Mouse (Mus musculus): ENCODE data around the gene Iqsec1.
"Not testable (repeated sequence)": the region's sequence is repeated elsewhere in the genome, so short reads cannot be mapped to it uniquely, and the experiment has no call there.

Gene Iqsec1

DNA sequence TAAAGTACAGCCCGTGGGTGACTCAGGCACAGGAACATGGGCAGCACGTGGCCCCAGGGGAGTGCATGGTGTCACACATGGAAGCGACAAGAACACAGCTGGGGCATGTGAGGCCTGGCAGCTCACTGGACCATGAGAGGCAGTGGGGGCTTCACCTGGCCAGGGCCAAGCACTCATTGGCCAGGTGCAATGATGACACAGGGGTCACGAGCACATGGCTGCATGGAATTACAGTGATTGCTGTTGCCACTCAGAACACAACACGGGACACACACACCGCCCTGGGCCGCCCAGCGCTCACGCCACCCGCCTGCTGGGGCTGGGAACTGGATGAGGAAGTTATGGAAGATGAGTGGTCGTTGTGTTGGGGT is 327.5 kb downstream of the Iqsec1 start:
- no peak for DNase-seq (ENCODE audit: low spot score)

DNA sequence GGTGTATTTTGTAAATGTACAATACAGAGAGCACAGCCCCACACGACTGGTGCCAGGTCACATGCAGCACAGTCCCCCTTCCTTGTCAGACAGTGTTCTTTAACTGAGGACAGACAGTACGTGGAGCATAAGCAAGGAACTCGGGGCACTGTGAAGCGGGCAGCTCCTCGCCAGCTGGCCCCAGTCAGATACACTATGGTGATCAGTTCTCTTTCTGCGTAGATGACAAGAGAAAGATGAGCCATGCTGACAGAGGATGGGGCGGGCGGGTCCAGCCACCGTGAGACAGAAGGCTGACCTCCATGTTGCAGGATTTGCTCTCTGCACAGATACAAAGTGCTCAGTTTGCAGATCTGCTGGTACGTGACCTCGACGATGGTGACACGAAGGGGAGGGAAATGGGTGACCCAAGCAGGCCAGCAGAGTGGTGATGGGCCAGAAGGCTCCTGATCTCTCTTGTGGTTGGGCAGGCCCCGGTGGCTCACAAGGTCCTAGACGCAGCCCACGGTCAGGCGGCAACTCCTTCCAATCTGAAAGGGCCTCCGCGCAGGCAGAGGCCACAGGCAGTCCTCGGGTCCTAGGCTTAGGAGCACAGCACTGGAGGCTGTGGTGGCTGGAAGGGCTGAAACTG is 328.0 kb downstream of the Iqsec1 start:
- DNase-seq (ENCODE audit: low spot score), result no peak

DNA sequence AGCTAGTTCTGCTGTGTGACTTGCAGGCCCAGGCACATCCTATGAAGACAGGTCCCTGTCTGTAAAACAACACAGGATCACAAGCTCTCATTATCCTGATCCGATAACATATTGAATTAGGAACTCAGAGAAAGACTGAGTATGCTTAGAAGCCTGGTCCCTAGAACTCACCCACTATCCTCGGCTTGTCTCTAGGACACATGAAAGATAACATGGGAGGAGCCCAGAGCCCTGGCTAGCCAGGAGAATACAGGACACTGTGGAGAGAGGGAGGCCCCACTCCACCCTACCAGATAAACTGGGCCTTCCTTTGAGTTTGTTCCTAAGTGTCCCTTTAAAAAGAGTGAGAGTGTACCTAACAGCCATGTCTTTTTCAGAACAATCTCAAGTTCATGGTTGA is 328.6 kb downstream of the Iqsec1 start:
- peak; percentile 28 for DNase-seq (ENCODE audit: low spot score)

DNA sequence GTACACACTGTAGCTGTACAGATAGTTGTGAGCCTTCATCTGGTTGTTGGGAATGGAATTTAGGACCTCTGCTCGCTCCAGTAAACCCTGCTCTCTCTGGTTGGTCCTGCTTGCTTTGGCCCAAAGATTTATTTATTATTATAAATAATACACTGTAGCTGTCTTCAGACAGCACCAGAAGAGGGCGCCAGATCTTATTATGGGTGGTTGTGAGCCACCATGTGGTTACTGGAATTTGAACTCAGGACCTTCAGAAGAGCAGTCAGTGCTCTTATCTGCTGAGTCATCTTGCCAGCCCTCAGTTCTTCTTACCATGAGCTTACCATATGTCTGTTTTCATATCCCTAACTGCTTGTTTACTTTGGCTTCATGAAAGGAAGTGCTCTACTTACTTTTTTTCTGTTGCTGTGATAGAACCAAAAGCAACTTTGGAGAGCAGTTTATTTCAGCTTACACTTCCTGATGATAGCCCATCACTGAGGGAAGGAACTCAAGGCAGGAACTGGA is 332.1 kb downstream of the Iqsec1 start:
- peak; percentile 49 for DNase-seq (ENCODE audit: low spot score)

DNA sequence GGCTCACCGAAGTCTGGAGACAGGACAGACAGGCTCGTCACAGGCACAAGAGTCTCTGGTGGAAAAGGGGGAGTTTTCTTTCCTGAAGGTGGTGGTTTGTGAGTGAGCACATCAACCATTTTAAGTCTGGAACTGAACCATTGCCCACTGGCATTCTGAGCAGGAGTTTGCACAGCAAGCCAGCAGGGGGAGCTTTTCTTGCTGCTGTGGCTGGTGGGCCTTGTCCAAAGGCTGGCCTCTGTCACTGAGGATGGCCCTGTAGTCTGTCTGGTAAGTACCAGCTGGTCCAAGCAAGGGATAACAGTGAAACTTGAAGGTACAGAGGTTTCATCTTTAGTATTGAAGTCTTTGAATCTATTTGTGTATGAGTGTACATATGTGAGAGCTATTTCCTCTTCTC is 334.7 kb downstream of the Iqsec1 start:
- peak; percentile 47 for DNase-seq (ENCODE audit: low spot score)

DNA sequence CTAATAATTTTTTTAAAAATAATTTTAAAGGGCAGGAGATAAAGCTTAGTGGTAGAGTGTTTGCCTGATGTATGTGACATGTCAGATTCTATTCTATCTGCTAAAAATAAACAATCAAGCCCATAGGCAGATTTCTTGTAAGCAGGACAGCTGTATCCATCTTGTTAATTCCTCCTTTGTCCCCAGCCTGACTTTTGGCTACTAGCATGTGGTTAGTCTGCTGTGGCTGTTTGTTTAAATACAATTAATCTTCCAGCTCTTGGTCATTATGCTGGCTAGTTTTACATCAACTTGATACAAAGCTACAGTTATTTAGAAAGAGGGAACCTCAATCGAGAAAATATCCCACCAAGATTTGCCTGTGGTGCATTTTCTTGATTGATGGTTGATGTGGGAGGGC is 337.9 kb downstream of the Iqsec1 start:
- DNase-seq (ENCODE audit: low spot score), result no peak

DNA sequence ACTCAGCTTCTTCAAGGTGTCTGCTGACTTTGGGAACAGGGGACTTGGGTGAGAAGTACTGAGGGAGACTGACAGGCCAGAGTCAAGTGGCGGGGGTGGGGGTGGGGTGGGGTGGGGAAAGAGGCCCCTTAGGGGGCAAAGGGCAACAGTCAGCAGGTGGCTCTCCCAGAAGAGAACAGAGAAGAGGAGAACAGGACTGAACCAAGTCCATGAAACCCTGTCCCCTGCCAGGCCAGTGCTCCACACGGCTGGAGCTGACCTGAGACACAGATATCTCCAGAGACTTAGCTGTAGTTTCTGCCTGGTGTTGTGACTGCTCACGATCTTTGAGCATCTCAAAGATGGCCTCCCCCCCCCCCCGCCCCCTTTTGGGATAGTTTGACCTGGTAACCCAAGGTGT is 339.2 kb downstream of the Iqsec1 start:
- no peak for DNase-seq (ENCODE audit: low spot score)

DNA sequence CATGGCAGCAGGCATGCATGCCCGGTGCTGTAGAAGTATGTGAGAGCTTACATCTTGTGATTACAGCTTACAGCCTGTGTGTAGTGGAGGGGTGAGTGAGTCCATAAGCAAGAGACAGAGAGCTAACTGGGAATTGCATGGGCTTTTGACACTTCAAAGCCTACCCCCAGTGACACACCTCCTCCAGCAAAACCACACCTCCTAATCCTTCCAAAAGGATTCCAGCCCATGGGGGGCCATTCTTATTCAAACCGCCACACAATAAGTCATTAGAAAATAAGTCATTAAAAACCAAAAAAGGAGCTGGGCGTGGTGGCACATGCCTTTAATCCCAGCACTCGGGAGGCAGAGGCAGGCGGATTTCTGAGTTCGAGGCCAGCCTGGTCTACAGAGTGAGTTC is 340.1 kb downstream of the Iqsec1 start:
- no peak for DNase-seq (ENCODE audit: low spot score)

DNA sequence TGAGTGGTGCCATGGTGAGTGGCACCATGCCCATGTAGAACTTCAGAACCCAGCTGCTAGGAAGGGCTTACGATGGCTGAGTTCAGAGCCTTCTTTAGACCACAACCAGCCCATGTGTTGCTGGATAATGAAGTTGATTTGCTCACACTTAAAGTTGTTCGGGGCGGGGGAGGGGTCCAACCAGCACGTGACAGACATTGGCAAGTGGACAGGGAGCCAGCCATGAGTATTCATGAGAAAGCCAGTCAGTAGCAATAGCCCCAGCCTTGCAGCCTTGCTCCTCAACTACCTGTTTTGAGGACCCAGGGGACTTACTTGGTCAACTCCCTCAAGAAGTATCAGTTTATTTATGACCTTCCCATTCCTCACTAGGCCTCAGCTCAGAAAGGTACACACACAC is 343.5 kb downstream of the Iqsec1 start:
- DNase-seq (ENCODE audit: low spot score), result no peak

DNA sequence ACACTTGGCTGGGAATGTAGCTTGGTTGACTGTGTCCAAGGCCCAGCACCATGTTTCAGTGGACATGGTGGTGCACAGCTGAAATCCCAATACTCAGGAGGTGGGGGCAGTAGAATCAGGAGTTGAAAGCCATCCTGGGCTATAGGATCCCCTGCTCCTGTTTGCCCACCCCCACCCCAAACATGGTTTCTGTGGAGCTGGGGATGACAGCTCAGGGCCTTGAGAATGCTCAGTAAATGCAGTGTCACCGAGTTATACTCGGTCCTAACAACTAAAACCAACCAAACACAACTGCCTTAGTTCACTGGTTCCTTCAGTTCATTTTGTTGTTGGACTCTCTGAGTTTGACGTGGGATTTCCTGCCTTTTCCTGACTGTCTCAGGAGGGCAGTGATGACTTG is 345.4 kb downstream of the Iqsec1 start:
- no peak for DNase-seq (ENCODE audit: low spot score)

DNA sequence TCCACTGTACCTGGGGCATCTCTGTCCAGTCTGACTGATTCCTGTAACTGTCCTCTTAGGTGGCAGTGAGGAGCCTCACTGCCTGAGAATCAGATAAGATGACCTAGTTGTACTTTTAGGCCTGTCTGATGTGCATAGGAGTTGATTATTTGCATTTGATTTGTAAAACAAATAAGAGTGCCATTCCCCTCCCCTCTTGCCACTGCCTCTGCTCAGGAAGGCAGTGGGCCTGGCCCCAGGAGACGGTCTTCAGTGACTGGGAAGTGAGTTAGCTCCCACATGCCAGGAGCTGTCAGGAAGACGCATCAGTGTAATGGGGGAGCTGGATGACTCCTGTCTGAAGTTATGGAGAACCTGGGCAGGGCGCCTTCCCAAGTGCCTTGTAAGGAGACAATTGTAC is 352.9 kb downstream of the Iqsec1 start:
- DNase-seq (ENCODE audit: low spot score), result no peak

DNA sequence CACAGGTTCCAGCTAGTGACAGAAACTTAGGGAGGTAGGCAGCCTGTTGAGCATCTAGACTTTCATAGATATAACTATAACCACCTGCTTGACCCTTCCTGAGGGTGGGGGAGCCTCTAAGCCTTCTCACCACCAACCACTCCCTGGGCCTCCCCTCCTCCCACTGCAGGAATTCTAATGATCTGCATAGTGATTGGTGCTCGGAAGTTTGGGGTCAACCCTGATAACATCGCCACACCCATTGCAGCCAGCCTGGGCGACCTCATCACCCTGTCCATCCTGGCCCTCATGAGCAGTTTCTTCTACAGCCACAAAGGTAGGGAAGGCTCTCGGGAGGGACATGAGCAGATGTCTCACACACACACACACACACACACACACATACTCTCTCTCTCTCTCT is 353.4 kb downstream of the Iqsec1 start:
- DNase-seq (ENCODE audit: low spot score), result no peak

DNA sequence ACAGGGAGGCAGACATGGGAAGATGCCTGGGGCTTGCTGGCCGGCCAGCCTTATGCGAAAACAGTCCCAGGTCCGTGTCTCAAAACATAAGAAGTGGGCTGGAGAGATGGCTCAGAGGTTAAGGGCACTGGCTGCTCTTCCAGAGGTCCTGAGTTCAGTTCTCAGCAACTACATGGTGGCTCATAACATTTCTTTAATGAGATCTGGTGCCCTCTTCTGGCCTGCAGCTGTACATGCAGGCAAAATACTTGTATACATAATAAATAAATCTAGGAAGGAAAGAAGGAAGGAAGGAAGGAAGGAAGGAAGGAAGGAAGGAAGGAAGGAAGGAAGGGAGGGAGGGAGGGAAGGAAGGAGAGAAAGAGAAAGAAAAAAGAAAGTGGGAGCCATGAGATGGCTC is 356.0 kb downstream of the Iqsec1 start:
- DNase-seq (ENCODE audit: low spot score), result not testable (repeated sequence)

DNA sequence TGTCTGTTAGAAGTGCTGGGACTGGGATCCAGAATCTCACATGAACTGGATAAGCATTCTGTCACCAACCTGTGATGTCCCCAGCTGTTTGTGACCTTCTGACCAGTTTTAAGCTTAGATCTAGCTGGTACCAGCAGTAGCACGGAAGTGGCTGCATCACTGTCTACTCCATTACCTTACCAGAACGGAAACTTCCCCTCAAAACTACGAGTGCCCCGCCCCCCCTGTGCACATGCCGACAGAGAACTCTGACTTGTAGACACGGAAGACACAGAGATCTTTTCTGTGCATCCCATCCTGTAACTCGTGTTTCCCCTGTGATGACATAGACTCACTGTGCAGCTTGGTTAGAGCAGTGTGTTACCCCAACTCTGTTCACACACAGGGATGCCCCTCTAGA is 358.1 kb downstream of the Iqsec1 start:
- DNase-seq (ENCODE audit: low spot score), result no peak

DNA sequence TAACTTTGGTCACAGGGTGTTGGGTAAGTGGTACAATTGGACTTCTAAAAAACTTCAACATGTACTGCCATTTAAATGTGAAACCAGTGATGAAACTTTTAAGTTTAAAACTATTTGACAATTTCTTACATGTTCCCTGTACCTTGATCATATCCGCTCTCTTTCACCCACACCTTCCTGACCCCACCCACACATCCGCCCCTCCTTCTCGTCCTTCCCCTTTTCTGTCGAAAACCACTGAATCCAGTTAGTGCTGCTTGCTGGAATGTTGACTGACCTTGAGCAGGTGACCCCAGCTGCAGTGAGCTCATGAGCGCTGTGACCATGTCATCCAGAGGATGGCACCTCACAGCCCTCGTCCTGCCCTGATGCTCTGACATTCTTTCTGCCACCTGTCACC is 359.0 kb downstream of the Iqsec1 start:
- DNase-seq (ENCODE audit: low spot score), result no peak

DNA sequence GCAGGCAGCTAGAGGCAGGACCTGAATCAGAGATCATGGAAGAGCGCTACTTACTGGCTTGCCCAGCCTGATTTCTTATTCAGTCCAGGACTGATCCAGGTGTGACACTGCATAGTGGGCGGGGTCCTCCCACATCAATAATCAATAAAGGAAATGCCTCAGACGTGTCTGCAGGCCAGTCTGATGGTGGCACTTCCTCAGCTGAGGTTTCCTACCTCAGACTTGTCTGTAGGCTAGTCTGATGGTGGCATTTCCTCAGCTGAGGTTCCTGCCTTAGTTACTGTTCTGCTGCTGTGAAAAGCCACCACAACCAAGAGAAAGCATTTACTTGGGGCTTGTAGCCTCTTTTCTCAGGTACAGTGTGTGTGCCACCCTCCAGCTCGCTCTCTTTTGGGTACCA is 360.9 kb downstream of the Iqsec1 start:
- DNase-seq (ENCODE audit: low spot score), result no peak

DNA sequence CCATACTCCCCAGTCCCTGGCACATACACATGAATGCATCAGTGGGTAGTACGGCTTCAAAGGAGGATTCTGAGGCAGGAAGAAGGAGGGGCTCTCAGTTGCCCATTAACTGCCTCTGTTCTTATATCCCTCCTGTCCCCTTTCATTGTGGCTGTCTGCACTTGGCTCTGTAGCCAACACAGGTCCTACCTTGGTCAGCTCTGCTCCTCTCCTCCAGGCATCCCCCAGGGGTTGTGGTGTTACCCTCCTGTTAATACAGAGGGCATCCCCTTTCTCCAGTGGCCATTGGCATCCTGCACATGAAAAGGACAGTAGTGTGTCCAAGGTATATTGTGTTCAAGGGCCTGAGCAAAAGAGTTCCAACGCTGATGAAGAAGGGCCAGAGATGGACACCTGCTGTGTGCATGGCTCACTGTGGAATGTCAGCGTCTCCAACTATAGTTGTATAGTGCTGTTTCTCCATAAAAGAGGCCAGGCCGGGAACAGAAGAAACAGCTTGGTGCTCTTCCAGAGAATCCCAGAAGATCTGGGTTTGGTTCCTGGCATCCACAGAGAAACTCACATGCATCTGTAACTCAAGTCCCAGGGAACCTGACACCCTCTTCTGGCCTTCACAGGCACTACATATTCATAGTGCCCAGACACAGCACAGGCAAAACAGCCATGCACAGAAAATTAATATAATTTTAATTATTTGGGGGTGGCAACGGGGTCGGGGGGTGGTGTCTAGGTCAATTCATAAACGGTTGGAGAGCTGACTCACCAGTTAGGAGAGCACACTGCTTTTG is 363.1 kb downstream of the Iqsec1 start:
- no peak for DNase-seq (ENCODE audit: low spot score)

DNA sequence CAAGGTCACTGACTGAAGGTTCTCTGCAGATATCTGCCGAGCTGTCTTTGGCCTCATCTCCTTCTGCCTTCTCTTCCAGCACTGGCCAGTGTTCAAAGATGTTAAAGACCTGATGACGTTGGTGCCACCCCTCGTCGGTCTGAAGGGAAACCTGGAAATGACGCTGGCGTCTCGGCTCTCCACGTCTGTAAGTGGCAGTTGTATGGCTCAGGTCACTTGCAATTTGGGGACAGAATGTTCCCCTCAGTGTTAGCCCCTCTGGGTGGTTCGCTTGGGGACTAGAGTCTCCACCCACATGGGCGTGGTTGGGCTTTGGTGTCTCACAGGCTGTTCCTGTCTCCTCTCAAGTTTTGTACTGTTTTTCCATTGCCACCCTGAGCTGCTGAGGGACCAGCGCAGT is 363.8 kb downstream of the Iqsec1 start:
- DNase-seq (ENCODE audit: low spot score), result no peak

DNA sequence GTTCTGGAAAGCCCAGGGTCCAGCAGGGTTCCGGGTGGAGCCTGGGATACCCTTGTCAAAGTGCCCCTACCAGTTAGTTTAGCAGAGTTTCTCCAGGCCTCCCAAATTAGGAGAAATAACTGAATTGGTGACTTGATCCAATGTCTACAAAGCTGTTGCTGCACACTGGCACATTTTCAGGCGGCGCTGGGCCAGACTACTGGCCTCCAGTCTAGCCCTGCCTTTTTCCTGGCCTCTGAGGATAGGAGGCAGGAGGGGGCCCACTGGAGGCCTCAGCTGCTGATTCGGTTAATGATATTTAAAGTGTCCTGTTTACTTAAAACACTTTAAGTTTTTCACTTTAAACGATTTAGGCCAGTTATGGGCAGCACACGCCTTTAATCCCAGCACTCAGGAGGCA is 364.3 kb downstream of the Iqsec1 start:
- DNase-seq (ENCODE audit: low spot score), result peak; percentile 53

DNA sequence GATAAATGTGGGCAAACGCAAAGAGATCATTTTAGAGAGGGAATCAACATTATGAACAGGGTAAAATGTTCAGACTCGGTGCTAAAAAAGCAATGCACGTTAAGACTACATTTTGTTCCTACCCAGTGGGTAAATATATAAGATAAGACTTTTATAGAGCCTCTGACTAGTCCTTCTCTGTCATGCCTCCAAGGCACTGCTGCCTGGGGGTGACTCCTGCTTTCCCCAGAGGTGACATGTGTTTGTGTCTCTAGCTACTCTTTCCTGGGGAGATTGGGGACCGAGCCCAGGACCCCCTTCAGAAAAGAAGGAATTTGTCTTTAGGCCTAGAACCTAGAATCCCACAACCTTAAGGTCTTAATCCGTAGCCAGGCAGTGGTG is 365.0 kb downstream of the Iqsec1 start:
- no peak for DNase-seq (ENCODE audit: low spot score)

DNA sequence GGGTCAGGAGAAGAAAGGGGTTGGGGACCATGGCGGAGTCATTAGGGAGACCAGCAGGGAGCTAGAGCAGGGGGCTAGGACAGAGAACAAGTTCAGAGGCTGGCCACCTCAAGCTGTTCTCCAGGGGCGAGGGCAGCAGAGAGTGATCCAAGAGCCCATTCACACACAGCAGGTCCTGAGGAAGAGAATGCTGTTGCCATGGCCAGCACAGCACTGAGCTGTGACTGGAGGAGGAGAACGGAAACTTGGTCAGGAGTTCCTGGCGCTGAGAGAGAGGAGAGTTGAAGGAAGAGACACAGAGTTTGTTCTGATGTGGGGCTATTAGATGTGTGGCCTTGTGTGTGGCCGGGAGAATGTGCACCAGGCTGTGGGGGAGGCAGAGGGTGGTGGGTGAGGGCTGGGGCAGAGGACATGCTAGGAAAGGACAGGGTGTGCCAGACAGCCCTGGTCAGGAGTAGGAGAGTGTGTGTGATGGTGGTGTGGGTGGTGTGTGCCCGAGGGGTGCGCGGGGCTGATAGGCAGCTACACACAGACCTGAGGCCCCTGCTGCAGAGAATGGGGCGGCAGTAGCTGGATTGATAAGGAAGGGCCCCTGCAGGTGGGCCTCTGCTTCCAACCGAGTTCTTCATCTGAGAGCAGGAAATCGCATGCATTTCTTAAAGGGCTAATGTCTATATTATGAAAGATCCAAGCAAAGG is 365.6 kb downstream of the Iqsec1 start:
- DNase-seq (ENCODE audit: low spot score), result no peak

DNA sequence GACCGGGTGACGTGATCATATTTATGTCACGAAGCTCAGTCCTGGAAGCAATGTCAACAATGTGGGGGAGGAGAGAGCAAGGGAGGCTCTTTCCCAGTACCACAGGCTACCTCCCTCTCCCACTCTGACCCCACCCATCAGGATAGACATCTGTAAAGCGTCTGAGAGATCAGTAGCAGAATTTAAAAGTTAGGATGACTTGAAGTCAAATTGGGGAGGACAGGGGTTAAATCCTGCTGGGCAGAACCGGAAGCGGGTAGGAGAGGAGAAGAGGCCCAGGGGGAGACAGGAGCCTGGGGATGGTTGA is 366.9 kb downstream of the Iqsec1 start:
- no peak for DNase-seq (ENCODE audit: low spot score)

DNA sequence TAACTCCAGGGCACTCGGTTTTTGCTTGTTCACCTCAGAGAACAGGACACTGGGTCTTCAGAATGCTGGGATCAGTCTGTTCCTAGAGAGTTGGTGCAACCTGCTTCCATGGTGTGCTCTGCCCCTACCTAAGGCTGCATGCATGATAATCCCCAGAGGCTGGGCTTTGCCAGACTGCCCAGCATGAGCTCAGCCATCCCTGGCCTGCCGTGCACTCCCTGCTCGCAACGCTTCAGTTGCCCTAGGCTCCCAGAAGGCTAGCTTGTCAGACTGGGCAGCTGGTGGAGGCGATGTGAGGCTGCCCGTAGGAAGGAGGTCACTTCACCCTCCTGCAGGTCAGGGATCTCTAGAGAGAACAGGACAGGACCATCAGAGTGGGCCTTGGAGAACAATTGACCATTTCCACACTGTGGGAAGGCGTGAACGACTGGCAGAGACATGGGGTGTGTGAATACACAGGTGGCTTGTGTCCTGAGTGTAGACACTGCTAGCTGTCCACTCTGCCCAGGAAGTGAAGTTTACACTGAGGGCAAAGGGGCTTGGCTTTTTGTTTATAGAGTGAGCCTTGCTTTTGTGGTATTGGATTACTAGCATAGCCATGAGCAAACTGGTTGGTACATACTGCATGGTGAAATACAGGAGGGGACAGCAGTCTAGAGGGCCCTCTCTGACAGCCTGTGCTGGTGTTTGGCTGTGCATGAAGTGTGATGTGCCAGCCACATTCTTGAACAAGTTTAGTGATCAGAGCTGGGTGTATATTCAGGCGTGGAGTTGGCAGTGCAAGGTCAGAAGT is 367.5 kb downstream of the Iqsec1 start:
- DNase-seq (ENCODE audit: low spot score), result no peak
